Mouse (Mus musculus) liver, embryonic 14.5 days (tissue): Measurements from ENCODE around the gene Adamts7. TPM values are rescaled to one million over a fixed set of nuclear protein-coding genes. Genes with fewer than 3 reads are reported as not detected.

ENCODE experiments used
- ATAC-seq: fragments of 200-750 bp; cut with Nextera tagmentation; 2 replicates; pipeline ENCODE4 v1.8.0; 2017; ENCODE audit warnings: moderate number of reproducible peaks, mild to moderate bottlenecking, moderate library complexity; ENCODE audit not compliant: insufficient read depth
- DNase-seq, 3 experiments: peaks; one replicate each; pipeline ENCODE4 v3.0.0-alpha.2; 2012 to 2013; ENCODE audit warnings: low read depth in 3 of 3, low spot score in 3 of 3
- H3K27ac ChIP-seq: fragments of 300-500 bp; sonication (generic); 2 replicates; pipeline ENCODE4 v1.5.1; 2014; ENCODE audit warnings: moderate library complexity, mild to moderate bottlenecking, control low read depth, inconsistent platforms
- H3K27me3 ChIP-seq: fragments of 300-500 bp; sonication (generic); 2 replicates; pipeline ENCODE4 v1.6.1; 2014; ENCODE audit warnings: mild to moderate bottlenecking, low read length, moderate library complexity; ENCODE audit not compliant: control insufficient read depth, insufficient read depth
- H3K36me3 ChIP-seq: fragments of 300-500 bp; sonication (generic); replicated peaks from 2 replicates; pipeline ENCODE4 v1.6.1; 2014; ENCODE audit warnings: low read depth; ENCODE audit not compliant: control insufficient read depth, insufficient read depth
- H3K4me1 ChIP-seq, 2 experiments: fragments of 200-500 bp in 1 of 2; fragments of 300-500 bp in 1 of 2; sonication (generic) in 1 of 2; replicated peaks; 2 replicates each; pipeline ENCODE4 v1.6.1; 2012 to 2014; ENCODE audit warnings: antibody characterized with exemption in 1 of 2, inconsistent platforms in 1 of 2, low read length in 1 of 2; ENCODE audit not compliant: control insufficient read depth in 2 of 2, insufficient read depth in 2 of 2
- H3K4me2 ChIP-seq: fragments of 300-500 bp; sonication (generic); 2 replicates; pipeline ENCODE4 v1.6.1; 2014; ENCODE audit warnings: low read depth, mild to moderate bottlenecking, control low read depth, moderate library complexity
- H3K4me3 ChIP-seq, 2 experiments: fragments of 200-500 bp in 1 of 2; fragments of 300-500 bp in 1 of 2; sonication (generic) in 1 of 2; 2 replicates each; pipeline ENCODE4 v1.5.1; 2012 to 2014; ENCODE audit warnings: low read depth in 2 of 2, low read length in 2 of 2, mild to moderate bottlenecking in 2 of 2, control low read depth in 1 of 2, inconsistent platforms in 1 of 2, moderate library complexity in 1 of 2; ENCODE audit not compliant: insufficient read depth in 1 of 2
- H3K9ac ChIP-seq: fragments of 300-500 bp; sonication (generic); replicated peaks from 2 replicates; pipeline ENCODE4 v1.6.1; 2014; ENCODE audit warnings: mild to moderate bottlenecking, control low read depth, moderate library complexity
- H3K9me3 ChIP-seq: fragments of 300-500 bp; sonication (generic); 2 replicates; pipeline ENCODE4 v1.6.1; 2016; ENCODE audit warnings: low read length, mixed read lengths; ENCODE audit not compliant: control insufficient read depth
- CTCF ChIP-seq: IDR thresholded peaks from 2 replicates; pipeline ENCODE4 v1.5.1; 2016; ENCODE audit warnings: antibody characterized with exemption, low read depth, control low read depth
- EP300 ChIP-seq: IDR thresholded peaks from 2 replicates; pipeline ENCODE4 v1.6.1; 2016; ENCODE audit warnings: antibody characterized with exemption, low read depth
- WGBS: fragments of 180-500 bp; shearing (Covaris S2); extraction: QIAGEN DNeasy Blood & Tissue Kit; methylation state at CpG from one replicate; pipeline ENCODE4 v1.1.7; 2014; ENCODE audit not compliant: insufficient replicate concordance; 5-methylcytosine and 5-hydroxymethylcytosine counted together
- polyA plus RNA-seq, 2 experiments: library from polyadenylated mRNA; depleted of rRNA in 1 of 2; stranded (reverse) in 1 of 2; unstranded in 1 of 2; fragments of >200 nt; fragmentation: Nextera tagmentation in 1 of 2; extraction: Ambion mirVana in 1 of 2; gene quantifications; 2 replicates each; pipeline versions ENCODE4 v1.2.1 to v1.2.3; 2012 to 2014

The Adamts7 gene
- polyA plus RNA-seq, 2 experiments, result 0.47 to 0.64 TPM

DNA sequence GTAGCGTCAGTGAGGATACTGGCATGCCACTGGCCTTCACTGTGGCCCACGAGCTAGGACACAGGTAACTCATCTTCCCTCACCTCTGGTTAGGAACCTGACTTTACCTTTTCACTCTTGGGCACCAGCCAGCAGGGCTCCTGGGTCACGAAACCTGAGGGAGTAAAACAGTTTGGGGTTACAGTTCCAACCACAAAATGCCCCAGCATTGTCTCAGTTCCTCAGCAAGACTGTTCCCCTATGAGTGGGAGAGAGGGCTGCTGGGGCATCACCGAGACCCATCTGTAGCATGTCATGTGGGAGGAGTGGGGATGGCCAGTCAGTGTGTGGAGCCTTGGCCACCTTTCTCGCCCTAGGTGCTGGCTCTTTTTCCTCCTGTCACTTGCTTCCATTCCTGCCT, 16.5 kb downstream of the Adamts7 start:
- no peak overlapping the region for H3K4me3 ChIP-seq
- ATAC-seq (no peak), DNase-seq (no peak)
- no peaks in the 10 kb centered on the region for H3K9me3 ChIP-seq
- H3K36me3 ChIP-seq, result no peaks in the 10 kb centered on the region
- no peak overlapping the region for H3K4me2 ChIP-seq
- no peak for TF ChIP-seq EP300
- TF ChIP-seq CTCF, result no peak
- H3K27me3 ChIP-seq, result no peaks in the 10 kb centered on the region
- H3K4me1 ChIP-seq, result no peaks in the 10 kb centered on the region
- 49% methylated on average over 5 of the region's 5 CpGs for WGBS
- H3K27ac ChIP-seq, result no peak overlapping the region
- no peak overlapping the region for H3K9ac ChIP-seq

DNA sequence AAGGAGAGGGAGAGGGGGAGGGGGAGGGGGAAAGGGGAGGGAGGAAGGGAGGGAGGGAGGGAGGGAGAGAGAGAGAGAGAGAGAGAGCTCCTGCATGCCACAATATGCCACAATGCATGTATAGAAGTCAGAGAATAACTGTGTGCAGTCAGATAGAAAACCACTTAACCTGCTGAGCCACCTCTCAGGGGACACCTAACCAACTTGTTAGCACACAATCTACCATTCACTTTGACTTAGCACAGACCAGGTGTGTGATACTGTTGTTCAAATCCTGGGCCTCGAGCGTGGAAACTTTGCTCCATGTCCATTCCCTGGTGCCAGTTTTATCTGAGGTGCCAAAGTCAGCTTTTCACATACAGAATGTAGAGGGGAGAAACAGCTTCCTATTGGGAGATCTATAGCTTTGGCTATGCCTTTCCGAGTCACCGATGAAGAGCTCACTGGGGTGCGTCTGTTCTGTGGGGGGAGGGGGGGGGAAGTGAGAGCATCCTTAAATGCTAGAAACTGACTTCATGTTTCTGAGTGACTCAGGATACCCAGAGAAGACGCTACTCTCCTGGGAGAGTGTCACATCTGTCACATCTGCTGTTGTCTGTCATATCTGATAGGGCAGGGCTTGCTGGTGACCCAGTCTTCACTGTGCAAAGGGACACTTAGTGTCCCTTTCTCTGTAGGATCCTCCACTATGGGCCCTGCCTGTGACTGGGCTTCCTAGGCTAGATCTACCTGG, 19.0 kb downstream of the Adamts7 start:
- no peaks in the 10 kb centered on the region for H3K27me3 ChIP-seq
- ATAC-seq (no peak), DNase-seq (no peak)
- no peaks in the 10 kb centered on the region for H3K9me3 ChIP-seq
- no peak overlapping the region for H3K4me3 ChIP-seq
- no peak overlapping the region for H3K27ac ChIP-seq
- no peak overlapping the region for H3K9ac ChIP-seq
- no peak overlapping the region for H3K4me2 ChIP-seq
- no peak for TF ChIP-seq CTCF
- no peaks in the 10 kb centered on the region for H3K36me3 ChIP-seq
- 64% methylated on average over 6 of the region's 6 CpGs for WGBS
- no peaks in the 10 kb centered on the region for H3K4me1 ChIP-seq

DNA sequence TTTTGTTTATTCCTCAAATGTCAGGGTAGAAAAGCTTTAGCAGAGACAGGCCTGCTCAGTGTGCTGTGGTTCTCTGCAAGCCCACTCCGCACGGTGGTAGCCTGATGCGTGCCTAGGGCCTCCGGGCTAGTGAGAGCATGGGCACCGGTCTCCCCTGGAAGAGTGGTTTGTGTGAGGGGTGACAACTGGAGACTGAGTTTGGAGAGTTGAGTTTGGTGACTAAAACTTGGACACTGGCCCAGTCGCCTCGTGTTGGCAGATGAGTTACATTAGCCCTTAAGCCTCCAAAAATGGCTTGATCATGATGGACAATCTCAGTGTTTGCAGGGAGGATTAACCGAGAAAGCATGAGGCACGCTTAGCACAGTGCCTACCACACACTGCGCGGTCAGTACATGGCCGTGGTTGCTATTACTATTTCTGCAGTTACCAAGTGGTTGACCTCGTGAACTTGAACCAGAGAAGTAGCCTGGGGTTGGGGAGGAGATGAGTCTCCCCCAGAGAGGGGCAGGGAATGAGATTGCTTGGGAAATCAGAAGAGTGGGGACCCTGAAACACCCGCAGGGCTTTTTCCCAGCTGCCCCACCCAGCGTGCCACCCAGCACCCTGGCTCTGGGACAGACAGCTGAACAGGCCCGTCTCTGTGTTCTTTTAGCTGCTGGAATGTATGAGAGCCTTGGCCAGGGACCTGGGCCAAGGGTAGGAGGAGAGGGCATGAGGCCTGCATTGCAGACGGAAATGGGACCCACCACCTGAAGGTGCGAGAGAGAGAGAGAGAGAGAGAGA, 20.0 kb downstream of the Adamts7 start:
- no peak overlapping the region for H3K4me3 ChIP-seq
- H3K4me1 ChIP-seq, result no peaks in the 10 kb centered on the region
- H3K9me3 ChIP-seq, result no peaks in the 10 kb centered on the region
- no peak for ATAC-seq
- TF ChIP-seq EP300, result no peak
- no peak for TF ChIP-seq CTCF
- H3K27ac ChIP-seq, result no peak overlapping the region
- no peak for DNase-seq
- H3K27me3 ChIP-seq, result no peaks in the 10 kb centered on the region
- H3K4me2 ChIP-seq, result no peak overlapping the region
- H3K36me3 ChIP-seq, result no peaks in the 10 kb centered on the region
- H3K9ac ChIP-seq, result no peak overlapping the region
- 72% methylated on average over 18 of the region's 18 CpGs for WGBS

DNA sequence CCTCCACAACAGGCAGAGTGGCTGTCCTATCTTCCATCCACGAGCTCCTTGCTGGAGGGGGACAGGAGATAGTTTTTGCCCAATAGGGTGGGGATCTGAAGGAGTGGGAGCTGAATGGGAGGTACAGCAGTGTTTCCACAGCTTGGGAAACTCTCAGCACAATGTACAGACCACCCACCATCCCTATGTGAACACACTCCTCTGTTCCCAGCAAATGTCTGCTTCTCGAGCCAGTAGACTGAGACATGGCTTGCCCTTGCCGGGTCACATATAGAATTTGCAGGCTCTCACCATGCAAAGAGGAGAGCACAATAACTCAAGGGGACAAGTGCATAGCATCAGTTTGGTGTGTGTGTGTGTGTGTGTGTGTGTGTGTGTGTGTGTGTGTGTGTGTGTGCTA, 20.7 kb downstream of the Adamts7 start:
- H3K27ac ChIP-seq, result no peak overlapping the region
- H3K9ac ChIP-seq, result no peak overlapping the region
- no peaks in the 10 kb centered on the region for H3K27me3 ChIP-seq
- no peak overlapping the region for H3K4me2 ChIP-seq
- no peaks in the 10 kb centered on the region for H3K9me3 ChIP-seq
- 51% methylated on average over 3 of the region's 3 CpGs for WGBS
- ATAC-seq (no peak), DNase-seq (no peak)
- no peak for TF ChIP-seq CTCF
- no peak for TF ChIP-seq EP300
- H3K4me1 ChIP-seq, result no peaks in the 10 kb centered on the region
- H3K36me3 ChIP-seq, result no peaks in the 10 kb centered on the region
- no peak overlapping the region for H3K4me3 ChIP-seq

DNA sequence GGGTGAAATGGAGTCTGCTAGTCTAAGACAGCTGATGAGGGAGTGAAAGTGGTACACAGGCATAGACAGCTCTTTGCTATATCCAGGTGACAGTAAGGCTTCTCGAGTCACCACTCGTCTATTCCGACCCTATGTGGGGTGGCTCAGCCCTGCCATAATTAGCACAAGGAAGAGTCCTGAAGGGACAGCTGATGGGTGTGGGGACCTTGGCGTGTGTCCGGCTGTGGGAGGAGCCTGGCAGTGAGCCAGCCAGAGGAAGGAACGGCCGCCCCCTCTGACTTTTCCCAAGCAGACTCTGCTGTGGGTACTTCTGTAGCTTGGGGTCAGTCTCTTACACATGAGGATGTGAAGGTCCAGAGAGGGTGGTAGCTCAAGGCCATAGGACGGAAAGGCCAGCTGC, 21.2 kb downstream of the Adamts7 start:
- Histone ChIP-seq H3K9ac (no peak overlapping the region), H3K27me3 (no peaks in the 10 kb centered on the region), H3K4me3 (no peak overlapping the region), H3K9me3 (no peaks in the 10 kb centered on the region), H3K27ac (no peak overlapping the region), H3K36me3 (no peaks in the 10 kb centered on the region), H3K4me1 (no peaks in the 10 kb centered on the region), H3K4me2 (no peak overlapping the region)
- ATAC-seq (no peak), DNase-seq (no peak)
- 54% methylated on average over 8 of the region's 8 CpGs for WGBS
- TF ChIP-seq CTCF (no peak), EP300 (no peak)
